Mouse (Mus musculus) embryonic facial prominence, embryonic 10.5 days (tissue): ENCODE results near the gene Lgals8. TPM values are rescaled to one million over a fixed set of nuclear protein-coding genes. Genes with fewer than 3 reads are reported as not detected.

Source experiments
- polyA plus RNA-seq: library from polyadenylated mRNA; unstranded; fragments of >200 nt; fragmentation: Nextera tagmentation; extraction: Ambion mirVana; gene quantifications from 2 replicates; pipeline ENCODE4 v1.2.1, GENCODE M21; 2016

The Lgals8 gene
- polyA plus RNA-seq, 1 experiment from 2014 or later: 9.0 TPM

Other genes with a start within 250 kb of the Lgals8 start
- 22.3 and 22.6 TPM in 2 replicates for gene Mtr, start 206.8 kb downstream of the Lgals8 start, polyA plus RNA-seq
- 1.5 and 3.0 TPM in 2 replicates for gene Actn2, start 124.2 kb downstream of the Lgals8 start, polyA plus RNA-seq
- 40.7 and 44.4 TPM in 2 replicates for gene Heatr1, start 69.9 kb downstream of the Lgals8 start, polyA plus RNA-seq
- 2.6 and 2.7 TPM in 2 replicates for gene Edaradd, start 55.5 kb upstream of the Lgals8 start, polyA plus RNA-seq
- 7.4 and 7.5 TPM in 2 replicates for gene Ero1lb, start 100.9 kb upstream of the Lgals8 start, polyA plus RNA-seq